Mouse (Mus musculus) bone marrow, adult 2 months (tissue): Measurements from ENCODE around the gene Foxf1.

Experiments used
- CTCF ChIP-seq: fragments of 200-500 bp; IDR thresholded peaks from 2 replicates; pipeline ENCODE4 v1.5.1; 2011; ENCODE audit warnings: low read length, control low read depth; ENCODE audit not compliant: control insufficient read depth, insufficient read depth
- POLR2A ChIP-seq: fragments of 200-500 bp; IDR thresholded peaks from 2 replicates; pipeline ENCODE4 v1.6.1; 2011; ENCODE audit warnings: low read depth, mild to moderate bottlenecking, control low read depth, low read length, borderline replicate concordance; ENCODE audit not compliant: control insufficient read depth

GRCm38 (mm10) chr8:121115136-121115535 is 30.9 kb downstream of the Foxf1 start:
- TF ChIP-seq CTCF (no peak), POLR2A (no peak)
